Mouse (Mus musculus): ENCODE measurements around the gene Ccn2.
"Not testable (repeated sequence)": the region's sequence is repeated elsewhere in the genome, so short reads cannot be mapped to it uniquely, and the experiment has no call there.

Gene Ccn2

GRCm38 (mm10) chr10:24603035-24603434, 7.8 kb downstream of the Ccn2 start:
- DNase-seq (ENCODE audit: low read depth, low spot score) = no peak

GRCm38 (mm10) chr10:24603727-24604126, 8.5 kb downstream of the Ccn2 start:
- DNase-seq (ENCODE audit: low read depth, low spot score) = no peak

GRCm38 (mm10) chr10:24609146-24609545, 13.9 kb downstream of the Ccn2 start:
- DNase-seq (ENCODE audit: low read depth, low spot score) = no peak

- DNase-seq (ENCODE audit: low read depth, low spot score) = no peak
These were observed 14.5 kb downstream of the Ccn2 start for GRCm38 (mm10) chr10:24609766-24610165.

GRCm38 (mm10) chr10:24614726-24615125, 19.5 kb downstream of the Ccn2 start:
- no peak for DNase-seq (ENCODE audit: low read depth, low spot score)

GRCm38 (mm10) chr10:24615799-24616198, 20.6 kb downstream of the Ccn2 start:
- DNase-seq (ENCODE audit: low read depth, low spot score) = no peak

GRCm38 (mm10) chr10:24616572-24616971, 21.3 kb downstream of the Ccn2 start:
- not testable (repeated sequence) for DNase-seq (ENCODE audit: low read depth, low spot score)

GRCm38 (mm10) chr10:24621572-24621971, 26.3 kb downstream of the Ccn2 start:
- peak; percentile 82 for DNase-seq (ENCODE audit: low read depth, low spot score)

GRCm38 (mm10) chr10:24622586-24622985, 27.3 kb downstream of the Ccn2 start:
- DNase-seq (ENCODE audit: low read depth, low spot score) = peak; percentile 93

- peak; percentile 93 for DNase-seq (ENCODE audit: low read depth, low spot score)
These were observed 29.9 kb downstream of the Ccn2 start for GRCm38 (mm10) chr10:24625060-24625701.

GRCm38 (mm10) chr10:24627262-24627661, 32.0 kb downstream of the Ccn2 start:
- no peak for DNase-seq (ENCODE audit: low read depth, low spot score)

GRCm38 (mm10) chr10:24628466-24628865, 33.2 kb downstream of the Ccn2 start:
- no peak for DNase-seq (ENCODE audit: low read depth, low spot score)

GRCm38 (mm10) chr10:24629086-24629720, 34.0 kb downstream of the Ccn2 start:
- DNase-seq (ENCODE audit: low read depth, low spot score) = no peak

- peak; percentile 85 for DNase-seq (ENCODE audit: low read depth, low spot score)
These were observed 35.3 kb downstream of the Ccn2 start for GRCm38 (mm10) chr10:24630469-24631081.

GRCm38 (mm10) chr10:24631122-24631521, 35.9 kb downstream of the Ccn2 start:
- DNase-seq (ENCODE audit: low read depth, low spot score) = no peak

- DNase-seq (ENCODE audit: low read depth, low spot score) = no peak
These were observed 39.0 kb downstream of the Ccn2 start for GRCm38 (mm10) chr10:24634288-24634687.

GRCm38 (mm10) chr10:24635331-24635815, 40.1 kb downstream of the Ccn2 start:
- DNase-seq (ENCODE audit: low read depth, low spot score) = peak; percentile 53

- peak; percentile 65 for DNase-seq (ENCODE audit: low read depth, low spot score)
These were observed 40.6 kb downstream of the Ccn2 start for GRCm38 (mm10) chr10:24635884-24636283.

- DNase-seq (ENCODE audit: low read depth, low spot score) = no peak
These were observed 41.7 kb downstream of the Ccn2 start for GRCm38 (mm10) chr10:24636986-24637385.

GRCm38 (mm10) chr10:24638306-24639070, 43.2 kb downstream of the Ccn2 start:
- DNase-seq (ENCODE audit: low read depth, low spot score) = peak; percentile 40

- DNase-seq (ENCODE audit: low read depth, low spot score) = peak; percentile 77
These were observed 44.4 kb downstream of the Ccn2 start for GRCm38 (mm10) chr10:24639596-24639995.
